Mouse (Mus musculus): Measurements from ENCODE around the gene Arid4a.
A peak's percentile ranks its signal among the peaks of the same experiment; 100 is the strongest.
"Not testable (repeated sequence)": the region's sequence is repeated elsewhere in the genome, so short reads cannot be mapped to it uniquely, and the experiment has no call there.

Arid4a gene

GRCm38 (mm10) chr12:71014845-71015362 lies 886 bp upstream of the Arid4a start:
- no peak for DNase-seq (ENCODE audit: low read depth, low spot score)

- no peak for DNase-seq (ENCODE audit: low read depth, low spot score)
Observed at GRCm38 (mm10) chr12:71016211-71016502, 367 bp downstream of the Arid4a start.

- DNase-seq (ENCODE audit: low read depth, low spot score): peak; percentile 67
Observed at GRCm38 (mm10) chr12:71016503-71017241, 882 bp downstream of the Arid4a start.

GRCm38 (mm10) chr12:71017242-71017571 lies 1.4 kb downstream of the Arid4a start:
- peak; percentile 58 for DNase-seq (ENCODE audit: low read depth, low spot score)

GRCm38 (mm10) chr12:71017827-71018226 lies 2.0 kb downstream of the Arid4a start:
- no peak for DNase-seq (ENCODE audit: low read depth, low spot score)

- DNase-seq (ENCODE audit: low read depth, low spot score): no peak
Observed at GRCm38 (mm10) chr12:71019211-71019610, 3.4 kb downstream of the Arid4a start.

- DNase-seq (ENCODE audit: low read depth, low spot score): no peak
Observed at GRCm38 (mm10) chr12:71024411-71024810, 8.6 kb downstream of the Arid4a start.

- not testable (repeated sequence) for DNase-seq (ENCODE audit: low read depth, low spot score)
Observed at GRCm38 (mm10) chr12:71028265-71028664, 12.5 kb downstream of the Arid4a start.

GRCm38 (mm10) chr12:71030260-71030659 lies 14.5 kb downstream of the Arid4a start:
- peak; percentile 81 for DNase-seq (ENCODE audit: low read depth, low spot score)

GRCm38 (mm10) chr12:71030722-71031121 lies 14.9 kb downstream of the Arid4a start:
- peak; percentile 62 for DNase-seq (ENCODE audit: low read depth, low spot score)

- no peak for DNase-seq (ENCODE audit: low read depth, low spot score)
Observed at GRCm38 (mm10) chr12:71035826-71036225, 20.0 kb downstream of the Arid4a start.

- DNase-seq (ENCODE audit: low read depth, low spot score): peak; percentile 31
Observed at GRCm38 (mm10) chr12:71036729-71037404, 21.1 kb downstream of the Arid4a start.

GRCm38 (mm10) chr12:71040462-71040861 lies 24.7 kb downstream of the Arid4a start:
- DNase-seq (ENCODE audit: low read depth, low spot score): peak; percentile 53

- DNase-seq (ENCODE audit: low read depth, low spot score): no peak
Observed at GRCm38 (mm10) chr12:71042451-71042850, 26.7 kb downstream of the Arid4a start.

- no peak for DNase-seq (ENCODE audit: low read depth, low spot score)
Observed at GRCm38 (mm10) chr12:71043571-71043970, 27.8 kb downstream of the Arid4a start.

- no peak for DNase-seq (ENCODE audit: low read depth, low spot score)
Observed at GRCm38 (mm10) chr12:71044488-71044887, 28.7 kb downstream of the Arid4a start.

- DNase-seq (ENCODE audit: low read depth, low spot score): no peak
Observed at GRCm38 (mm10) chr12:71046501-71046900, 30.7 kb downstream of the Arid4a start.

GRCm38 (mm10) chr12:71047473-71048078 lies 31.8 kb downstream of the Arid4a start:
- peak; percentile 36 for DNase-seq (ENCODE audit: low read depth, low spot score)

GRCm38 (mm10) chr12:71048117-71048516 lies 32.3 kb downstream of the Arid4a start:
- peak; percentile 96 for DNase-seq (ENCODE audit: low read depth, low spot score)

GRCm38 (mm10) chr12:71048561-71048960 lies 32.8 kb downstream of the Arid4a start:
- no peak for DNase-seq (ENCODE audit: low read depth, low spot score)

- no peak for DNase-seq (ENCODE audit: low read depth, low spot score)
Observed at GRCm38 (mm10) chr12:71049596-71050265, 33.9 kb downstream of the Arid4a start.

- DNase-seq (ENCODE audit: low read depth, low spot score): peak; percentile 78
Observed at GRCm38 (mm10) chr12:71051079-71051478, 35.3 kb downstream of the Arid4a start.
